Mouse (Mus musculus): ENCODE results near the gene Rsad1. TPM values are rescaled to one million over a fixed set of nuclear protein-coding genes. Genes with fewer than 3 reads are reported as not detected.

The Rsad1 gene
- polyA plus RNA-seq, 1 experiment, result 12.7 TPM

DNA sequence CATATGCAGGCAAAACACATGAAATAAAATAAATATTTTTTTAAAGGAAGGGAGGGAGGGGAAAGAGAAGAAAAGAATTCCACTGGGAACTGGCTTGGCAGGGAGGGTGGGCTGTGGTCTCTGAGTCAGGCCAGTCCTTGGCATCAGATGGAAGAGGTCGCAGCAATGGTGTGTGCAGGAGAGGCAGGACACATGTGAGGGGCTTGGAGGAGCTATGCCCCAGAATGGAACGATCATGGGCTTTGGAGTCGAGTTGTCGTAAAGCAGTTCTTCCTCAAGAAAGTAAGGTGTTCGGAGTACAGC is 1.3 kb upstream of the Rsad1 start:
- H3K4me3 ChIP-seq (replicated peaks; ENCODE audit: extremely low read depth, low read depth, low read length), result no peak overlapping the region
- no peak for DNase-seq
- peaks cover 7% of the 10 kb centered on the region; the same call in 1 of the 2 replicates for H3K4me1 ChIP-seq (ENCODE audit: control insufficient read depth, insufficient read depth, low read length)
- TF ChIP-seq CTCF (IDR thresholded peaks at IDR 0.05; ENCODE audit: insufficient read depth, low read length), result no peak
- no peak for TF ChIP-seq POLR2A (IDR thresholded peaks at IDR 0.05; ENCODE audit: borderline replicate concordance, extremely low read depth, low read depth, low read length)
- WGBS, result 53% methylated on average over 5 of the region's 5 CpGs

DNA sequence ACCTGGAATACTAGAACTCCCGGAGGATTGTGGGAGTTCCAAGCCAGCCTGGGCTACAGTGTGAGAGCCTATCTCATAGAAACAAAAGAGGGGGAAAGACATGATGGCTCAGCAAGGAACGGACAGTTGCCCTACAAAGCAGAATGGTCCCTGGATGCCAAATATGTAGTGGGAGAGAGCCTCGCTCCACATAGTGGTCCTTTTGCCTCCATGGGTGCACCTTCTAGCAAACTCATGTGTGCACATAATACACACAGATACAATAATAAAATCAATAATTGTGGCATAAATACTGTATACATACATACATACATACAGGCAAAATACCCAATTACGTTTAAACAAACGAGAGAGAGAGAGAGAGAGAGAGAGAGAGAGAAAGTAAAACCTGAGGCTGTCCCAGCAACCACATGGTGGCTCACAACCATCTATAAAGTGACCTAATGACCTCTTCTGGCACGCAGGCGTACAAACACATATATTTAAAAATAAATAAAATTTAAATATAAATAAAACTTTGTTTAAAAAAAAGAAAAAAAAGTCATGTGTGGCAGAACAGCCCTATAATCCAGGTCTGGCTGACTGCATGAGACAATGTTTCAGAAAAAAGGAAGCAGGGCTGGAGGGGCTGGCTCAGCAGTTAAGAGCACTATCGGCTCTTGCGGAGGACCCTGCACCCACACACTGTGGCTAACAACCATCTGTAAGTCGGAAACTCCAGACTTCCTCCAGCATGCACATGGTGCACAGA is 811 bp upstream of the Rsad1 start:
- Histone ChIP-seq H3K4me3 (replicated peaks; ENCODE audit: extremely low read depth, low read depth, low read length) (no peak overlapping the region), H3K4me1 (ENCODE audit: control insufficient read depth, insufficient read depth, low read length) (peaks cover 7% of the 10 kb centered on the region; the same call in 1 of the 2 replicates)
- no peak for DNase-seq
- WGBS, result 42% methylated on average over 10 of the region's 10 CpGs
- TF ChIP-seq POLR2A (IDR thresholded peaks at IDR 0.05; ENCODE audit: borderline replicate concordance, extremely low read depth, low read depth, low read length) (no peak), CTCF (IDR thresholded peaks at IDR 0.05; ENCODE audit: insufficient read depth, low read length) (no peak)

DNA sequence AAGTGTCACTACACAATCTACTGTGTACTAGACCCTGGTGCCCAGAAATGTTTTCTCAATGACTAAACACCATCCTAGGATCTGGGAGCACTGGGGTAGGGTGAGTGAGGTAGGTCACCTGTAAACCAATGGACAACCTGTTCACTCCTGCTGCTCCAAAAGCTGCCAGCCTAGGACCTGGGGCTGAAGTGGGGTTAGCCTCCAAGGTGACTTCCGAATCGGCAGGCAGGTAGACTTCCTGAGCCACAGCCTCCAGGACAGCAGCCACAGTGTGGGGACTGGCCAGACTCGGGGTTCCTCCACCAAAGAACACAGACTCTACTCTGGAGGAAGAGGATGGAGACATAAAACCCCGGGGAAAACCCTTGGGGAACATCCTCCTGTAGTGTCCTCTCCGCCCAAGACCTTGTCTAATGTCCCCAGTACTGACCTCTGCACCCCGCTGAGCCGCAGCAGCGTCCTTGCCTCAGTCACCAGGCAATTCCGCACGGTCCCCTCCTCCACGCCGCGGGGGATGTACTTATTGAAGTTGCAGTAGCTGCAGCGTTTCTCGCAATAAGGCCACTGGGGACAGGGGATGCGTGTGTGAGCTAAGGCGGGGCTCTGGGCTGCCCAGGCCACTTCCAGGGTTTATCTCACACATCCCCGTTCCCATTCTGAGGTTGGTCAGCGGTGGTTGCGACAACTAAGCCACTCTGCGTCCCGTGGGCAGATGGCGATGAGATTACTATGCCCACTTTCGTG is 842 bp downstream of the Rsad1 start:
- WGBS, result 8% methylated on average over 24 of the region's 24 CpGs
- TF ChIP-seq POLR2A (IDR thresholded peaks at IDR 0.05; ENCODE audit: borderline replicate concordance, extremely low read depth, low read depth, low read length) (no peak), CTCF (IDR thresholded peaks at IDR 0.05; ENCODE audit: insufficient read depth, low read length) (no peak)
- DNase-seq, result no peak
- Histone ChIP-seq H3K4me3 (replicated peaks; ENCODE audit: extremely low read depth, low read depth, low read length) (peak overlapping the region; percentile 76), H3K4me1 (ENCODE audit: control insufficient read depth, insufficient read depth, low read length) (peaks cover 7% of the 10 kb centered on the region; the same call in 1 of the 2 replicates)

DNA sequence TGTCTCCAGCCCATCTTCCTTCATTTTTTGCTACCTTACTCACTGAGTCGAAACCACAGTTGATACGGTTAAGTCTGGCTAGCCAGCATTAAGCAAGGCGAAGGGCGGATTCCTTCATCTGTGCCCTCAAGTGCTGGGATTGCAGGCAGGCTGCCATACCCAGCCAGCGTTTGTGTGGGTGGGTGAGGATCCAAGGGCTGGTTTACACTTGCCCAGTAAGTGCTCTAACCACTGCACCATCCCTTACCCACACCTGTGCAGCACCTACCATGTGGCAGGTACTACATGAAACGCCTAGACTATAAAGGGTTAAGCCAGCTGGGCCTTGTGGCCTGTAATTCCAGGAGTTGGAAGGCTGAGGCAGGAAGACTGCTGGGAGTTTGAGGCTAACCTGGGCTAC is 1.8 kb downstream of the Rsad1 start:
- Histone ChIP-seq H3K4me1 (ENCODE audit: control insufficient read depth, insufficient read depth, low read length) (peaks cover 7% of the 10 kb centered on the region; the same call in 1 of the 2 replicates), H3K4me3 (replicated peaks; ENCODE audit: extremely low read depth, low read depth, low read length) (no peak overlapping the region)
- WGBS, result 91% methylated on average over 6 of the region's 6 CpGs
- TF ChIP-seq CTCF (IDR thresholded peaks at IDR 0.05; ENCODE audit: insufficient read depth, low read length) (no peak), POLR2A (IDR thresholded peaks at IDR 0.05; ENCODE audit: borderline replicate concordance, extremely low read depth, low read depth, low read length) (no peak)
- DNase-seq, result no peak

DNA sequence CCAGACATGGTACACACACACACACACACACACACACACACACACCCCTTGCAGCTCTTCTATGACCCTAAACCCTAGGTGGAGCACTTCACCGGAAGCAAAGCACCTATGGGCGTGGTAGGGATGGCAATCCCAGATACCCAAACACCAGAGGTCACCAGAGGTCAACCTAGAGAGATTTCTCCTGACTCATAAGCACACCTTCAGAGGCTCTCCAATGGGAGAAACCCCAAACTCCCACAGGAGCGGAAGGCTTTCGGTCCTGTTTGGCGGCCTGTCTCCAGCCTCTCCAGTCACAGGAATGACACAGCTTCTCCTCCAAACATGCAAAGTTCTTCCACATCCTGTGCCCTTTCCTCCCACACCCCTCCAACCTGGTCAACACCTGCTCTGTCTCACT is 2.7 kb downstream of the Rsad1 start:
- no peak for DNase-seq
- Histone ChIP-seq H3K4me1 (ENCODE audit: control insufficient read depth, insufficient read depth, low read length) (peaks cover 7% of the 10 kb centered on the region; the same call in 1 of the 2 replicates), H3K4me3 (replicated peaks; ENCODE audit: extremely low read depth, low read depth, low read length) (no peak overlapping the region)
- TF ChIP-seq POLR2A (IDR thresholded peaks at IDR 0.05; ENCODE audit: borderline replicate concordance, extremely low read depth, low read depth, low read length) (no peak), CTCF (IDR thresholded peaks at IDR 0.05; ENCODE audit: insufficient read depth, low read length) (no peak)
- 95% methylated on average over 5 of the region's 5 CpGs for WGBS

DNA sequence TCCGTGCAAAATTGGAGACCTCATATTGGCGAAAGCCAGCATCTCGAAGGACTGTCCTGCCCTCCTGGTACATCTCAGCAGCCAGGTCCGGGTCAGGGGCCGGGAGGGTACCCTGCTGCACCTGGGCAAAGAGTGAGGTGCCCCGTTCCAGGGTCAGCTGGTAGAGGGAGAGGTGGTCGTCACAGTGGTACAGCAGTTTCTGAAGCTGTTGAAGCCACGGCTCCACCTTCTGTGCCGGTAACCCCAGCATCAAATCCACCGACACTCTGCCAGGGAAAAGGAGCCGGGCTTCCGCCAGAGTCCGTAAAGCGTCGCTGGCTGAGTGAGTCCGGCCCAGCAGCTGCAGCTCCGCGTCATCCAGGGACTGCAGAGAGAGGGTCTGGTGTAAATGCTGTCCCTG is 4.6 kb downstream of the Rsad1 start:
- 68% methylated on average over 18 of the region's 18 CpGs for WGBS
- Histone ChIP-seq H3K4me3 (replicated peaks; ENCODE audit: extremely low read depth, low read depth, low read length) (no peak overlapping the region), H3K4me1 (ENCODE audit: control insufficient read depth, insufficient read depth, low read length) (peaks cover 6% of the 10 kb centered on the region; the same call in 1 of the 2 replicates)
- DNase-seq, result no peak
- TF ChIP-seq POLR2A (IDR thresholded peaks at IDR 0.05; ENCODE audit: borderline replicate concordance, extremely low read depth, low read depth, low read length), result no peak
- no peak for TF ChIP-seq CTCF (IDR thresholded peaks at IDR 0.05; ENCODE audit: insufficient read depth, low read length)

DNA sequence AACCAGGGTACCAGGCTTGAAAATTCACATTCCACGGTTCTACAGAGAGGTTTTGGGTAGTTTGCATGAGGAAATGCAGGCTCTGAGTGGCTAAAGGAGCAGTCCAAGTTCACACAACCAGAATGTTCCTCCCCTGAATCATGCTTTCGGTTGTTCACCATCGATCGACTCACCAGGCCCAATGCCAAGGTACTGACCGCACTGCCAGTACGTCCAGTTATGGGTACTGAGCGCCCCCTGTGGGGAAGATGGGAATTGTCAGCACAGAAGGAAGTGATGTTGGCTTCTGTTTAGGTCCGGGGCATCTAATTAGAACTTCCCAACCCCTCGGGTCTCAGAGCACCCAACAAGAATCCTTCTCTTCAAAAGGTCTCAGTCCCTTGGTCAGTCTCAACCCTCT is 5.1 kb downstream of the Rsad1 start:
- peak; percentile 91 for DNase-seq

DNA sequence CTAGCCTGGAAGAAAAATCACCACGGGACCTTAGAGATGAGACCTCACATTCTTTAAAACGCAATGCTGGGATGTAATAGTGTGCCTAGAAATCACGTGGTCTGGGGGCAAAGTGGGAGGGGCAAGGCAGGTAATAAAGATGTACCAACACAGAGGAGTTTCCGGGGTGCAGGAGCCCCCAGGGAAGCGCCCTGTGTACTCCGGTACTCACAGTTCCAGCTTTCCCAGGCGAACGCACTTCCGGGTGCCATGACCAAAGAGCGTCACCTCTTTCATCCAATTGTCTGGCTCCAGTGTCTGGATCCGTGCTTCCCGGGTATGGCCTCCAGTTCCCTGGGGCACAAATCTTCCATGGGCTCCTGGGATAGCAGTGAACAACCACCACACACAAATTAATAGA is 5.7 kb downstream of the Rsad1 start:
- 87% methylated on average over 12 of the region's 12 CpGs for WGBS
- peaks cover 4% of the 10 kb centered on the region; the same call in 1 of the 2 replicates for H3K4me1 ChIP-seq (ENCODE audit: control insufficient read depth, insufficient read depth, low read length)
- no peak overlapping the region for H3K4me3 ChIP-seq (replicated peaks; ENCODE audit: extremely low read depth, low read depth, low read length)
- DNase-seq, result no peak
- TF ChIP-seq POLR2A (IDR thresholded peaks at IDR 0.05; ENCODE audit: borderline replicate concordance, extremely low read depth, low read depth, low read length) (no peak), CTCF (IDR thresholded peaks at IDR 0.05; ENCODE audit: insufficient read depth, low read length) (no peak)

More for the DNA sequence above, 5.1 kb downstream of the Rsad1 start:
- no peak overlapping the region for H3K4me3 ChIP-seq (replicated peaks; ENCODE audit: extremely low read depth, low read depth, low read length)
- H3K4me1 ChIP-seq (ENCODE audit: control insufficient read depth, insufficient read depth, low read length), result peaks cover 5% of the 10 kb centered on the region; the same call in 1 of the 2 replicates
- 10% methylated on average over 9 of the region's 9 CpGs for WGBS
- TF ChIP-seq POLR2A (IDR thresholded peaks at IDR 0.05; ENCODE audit: borderline replicate concordance, extremely low read depth, low read depth, low read length) (no peak), CTCF (IDR thresholded peaks at IDR 0.05; ENCODE audit: insufficient read depth, low read length) (peak; percentile 93)

DNA sequence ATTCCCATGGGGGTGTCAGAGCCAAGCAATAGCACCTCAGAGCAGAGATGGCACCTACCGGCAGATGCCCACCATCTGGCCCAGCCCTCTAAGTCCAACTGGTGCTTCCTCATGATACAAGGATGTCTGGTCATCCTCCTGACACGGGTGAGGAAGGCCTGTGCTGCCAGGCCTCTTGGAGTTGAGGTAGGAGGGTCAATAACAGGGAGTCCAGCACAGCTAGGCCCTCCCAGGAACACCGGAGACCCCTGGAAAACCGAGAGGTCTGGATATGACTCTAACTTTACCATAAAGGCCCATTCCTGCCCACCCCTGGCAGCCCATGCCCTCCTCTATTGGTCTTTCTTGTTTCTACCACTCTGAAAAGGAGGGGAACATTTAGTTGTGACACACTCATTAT is 6.7 kb downstream of the Rsad1 start:
- DNase-seq, result no peak
- Histone ChIP-seq H3K4me3 (replicated peaks; ENCODE audit: extremely low read depth, low read depth, low read length) (no peak overlapping the region), H3K4me1 (ENCODE audit: control insufficient read depth, insufficient read depth, low read length) (no peaks in the 10 kb centered on the region)
- no peak for TF ChIP-seq POLR2A (IDR thresholded peaks at IDR 0.05; ENCODE audit: borderline replicate concordance, extremely low read depth, low read depth, low read length)
- TF ChIP-seq CTCF (IDR thresholded peaks at IDR 0.05; ENCODE audit: insufficient read depth, low read length), result no peak
- WGBS, result 85% methylated on average over 4 of the region's 4 CpGs
